Mouse (Mus musculus) MEL (cell line): ENCODE data around the gene As3mt.

Source experiments
- CTCF ChIP-seq, 3 experiments: IDR thresholded peaks in 2 of 3; conservative IDR thresholded peaks in 1 of 3; 2 replicates each; pipeline ENCODE4 v1.5.1; 2011 to 2012; ENCODE audit warnings: low read length in 3 of 3, low read depth in 2 of 3, mild to moderate bottlenecking in 2 of 3, improper control_type of control experiment in 1 of 3, inconsistent platforms in 1 of 3, mixed read lengths in 1 of 3, moderate library complexity in 1 of 3; ENCODE audit not compliant: control insufficient read depth in 1 of 3, insufficient read depth in 1 of 3, poor library complexity in 1 of 3, severe bottlenecking in 1 of 3
- EP300 ChIP-seq, 2 experiments: IDR thresholded peaks; 2 replicates each; pipeline ENCODE4 v1.6.1; 2011; ENCODE audit warnings: improper control_type of control experiment in 2 of 2, low read length in 2 of 2, low read depth in 1 of 2, mild to moderate bottlenecking in 1 of 2
- GABPA ChIP-seq: IDR thresholded peaks from 2 replicates; pipeline ENCODE4 v1.6.1; 2012; ENCODE audit warnings: low read depth, mild to moderate bottlenecking, inconsistent platforms, low read length, improper control_type of control experiment, moderate library complexity
- HCFC1 ChIP-seq: IDR thresholded peaks from 2 replicates; pipeline ENCODE4 v1.6.1; 2012; ENCODE audit warnings: low read depth, mild to moderate bottlenecking, inconsistent platforms, low read length, improper control_type of control experiment, moderate library complexity
- MAX ChIP-seq: IDR thresholded peaks from 2 replicates; pipeline ENCODE4 v1.6.1; 2011; ENCODE audit warnings: low read length, improper control_type of control experiment
- POLR2A ChIP-seq, 2 experiments: IDR thresholded peaks; 2 replicates each; pipeline ENCODE4 v1.6.1; 2011 to 2012; ENCODE audit warnings: low read length in 2 of 2, mild to moderate bottlenecking in 2 of 2, control low read depth in 1 of 2, improper control_type of control experiment in 1 of 2, low read depth in 1 of 2, moderate library complexity in 1 of 2; ENCODE audit not compliant: control insufficient read depth in 1 of 2, insufficient read depth in 1 of 2, poor library complexity in 1 of 2
- SIN3A ChIP-seq: IDR thresholded peaks from 2 replicates; pipeline ENCODE4 v1.6.1; 2012; ENCODE audit warnings: low read length, improper control_type of control experiment, inconsistent platforms
- TCF12 ChIP-seq: IDR thresholded peaks from 2 replicates; pipeline ENCODE4 v1.6.1; 2014; ENCODE audit warnings: low read depth, mild to moderate bottlenecking, inconsistent platforms, low read length, improper control_type of control experiment, moderate library complexity
- USF2 ChIP-seq, 2 experiments: IDR thresholded peaks; 2 replicates each; pipeline ENCODE4 v1.6.1; 2011 to 2012; ENCODE audit warnings: improper control_type of control experiment in 2 of 2, low read length in 2 of 2, borderline replicate concordance in 1 of 2, inconsistent platforms in 1 of 2, low read depth in 1 of 2, mild to moderate bottlenecking in 1 of 2; ENCODE audit not compliant: insufficient read depth in 1 of 2

GRCm38 (mm10) chr19:46707296-46708151 lies at the start of gene As3mt:
- TF ChIP-seq MAX: no peak; the same call in 1 of the 2 replicates
- no peak for TF ChIP-seq CTCF (IDR thresholded peaks at IDR 0.05 in 2 of 3, conservative IDR thresholded peaks at IDR 0.05 in 1 of 3; ENCODE audit: control insufficient read depth in 1 of 3, insufficient read depth in 1 of 3, low read depth in 2 of 3, low read length in 3 of 3, poor library complexity in 1 of 3, severe bottlenecking in 1 of 3)
- TF ChIP-seq EP300 (IDR thresholded peaks at IDR 0.05; ENCODE audit: low read depth in 1 of 2, low read length in 2 of 2): no peak
- TF ChIP-seq POLR2A (IDR thresholded peaks at IDR 0.05; ENCODE audit: control insufficient read depth in 1 of 2, insufficient read depth in 1 of 2, low read depth in 1 of 2, low read length in 2 of 2, poor library complexity in 1 of 2): peak in 1 of 2 experiments; percentile 50; a peak in 1 of 4 replicates
- TF ChIP-seq SIN3A: no peak
- no peak for TF ChIP-seq USF2 (IDR thresholded peaks at IDR 0.05; ENCODE audit: borderline replicate concordance in 1 of 2, insufficient read depth in 1 of 2, low read depth in 1 of 2, low read length in 2 of 2)
- 0 out of 2 replicates have a peak, but pooled peaks have one; percentile 40 for TF ChIP-seq HCFC1
- no peak for TF ChIP-seq TCF12
- TF ChIP-seq GABPA: no peak
